Mouse (Mus musculus) hindbrain, embryonic 13.5 days (tissue): ENCODE measurements around the gene Nsg2. TPM values are rescaled to one million over a fixed set of nuclear protein-coding genes. Genes with fewer than 3 reads are reported as not detected.

Experiments used
- ATAC-seq: fragments of 200-750 bp; cut with Nextera tagmentation; 2 replicates; pipeline ENCODE4 v1.8.0; 2017; ENCODE audit warnings: moderate TSS enrichment; ENCODE audit not compliant: low FRiP score
- H3K27ac ChIP-seq: fragments of 300-500 bp; sonication (generic); 2 replicates; pipeline ENCODE4 v1.5.1; 2015; ENCODE audit warnings: inconsistent platforms, mild to moderate bottlenecking, moderate library complexity
- H3K27me3 ChIP-seq: fragments of 300-500 bp; sonication (generic); 2 replicates; pipeline ENCODE4 v1.6.1; 2015; ENCODE audit warnings: mild to moderate bottlenecking, inconsistent platforms
- H3K36me3 ChIP-seq: fragments of 300-500 bp; sonication (generic); 2 replicates; pipeline ENCODE4 v1.6.1; 2015; ENCODE audit warnings: mild to moderate bottlenecking, inconsistent platforms
- H3K4me1 ChIP-seq: fragments of 300-500 bp; sonication (generic); replicated peaks from 2 replicates; pipeline ENCODE4 v1.6.1; 2015; ENCODE audit warnings: inconsistent platforms
- H3K4me2 ChIP-seq: fragments of 300-500 bp; sonication (generic); 2 replicates; pipeline ENCODE4 v1.6.1; 2015; ENCODE audit warnings: inconsistent platforms, mild to moderate bottlenecking, moderate library complexity
- H3K4me3 ChIP-seq: fragments of 300-500 bp; sonication (generic); 2 replicates; pipeline ENCODE4 v1.5.1; 2015; ENCODE audit warnings: mild to moderate bottlenecking, inconsistent platforms
- H3K9ac ChIP-seq: fragments of 300-500 bp; sonication (generic); 2 replicates; pipeline ENCODE4 v1.6.1; 2015; ENCODE audit warnings: mild to moderate bottlenecking, inconsistent platforms
- H3K9me3 ChIP-seq: fragments of 300-500 bp; sonication (generic); 2 replicates; pipeline ENCODE4 v1.6.1; 2016; ENCODE audit warnings: inconsistent platforms
- WGBS: fragments of 180-500 bp; shearing (Covaris S2); methylation state at CpG from one replicate; pipeline ENCODE4 v1.1.7; 2015; 5-methylcytosine and 5-hydroxymethylcytosine counted together
- polyA plus RNA-seq: library from polyadenylated mRNA; unstranded; fragments of >200 nt; fragmentation: Nextera tagmentation; extraction: Ambion mirVana; gene quantifications from 2 replicates; pipeline ENCODE4 v1.2.1, GENCODE M21; 2015

Nsg2 gene
- polyA plus RNA-seq, 1 experiment from 2014 or later = 461 TPM

- no peaks in the 10 kb centered on the region for H3K9me3 ChIP-seq
- WGBS = 68% methylated on average over 4 of the region's 4 CpGs
- H3K4me3 ChIP-seq = no peak overlapping the region
- H3K9ac ChIP-seq = no peak overlapping the region
- peaks cover 86% of the 10 kb centered on the region for H3K4me1 ChIP-seq
- no peak for ATAC-seq
- H3K4me2 ChIP-seq = no peak overlapping the region
- peak overlapping the region; percentile 70 for H3K27ac ChIP-seq
- H3K27me3 ChIP-seq = no peaks in the 10 kb centered on the region
- peaks cover 50% of the 10 kb centered on the region for H3K36me3 ChIP-seq
Measured at GRCm38 (mm10) chr11:32018201-32018600, 17.9 kb downstream of the Nsg2 start.

- peaks cover 90% of the 10 kb centered on the region for H3K4me1 ChIP-seq
- peak overlapping the region; percentile 82 for H3K27ac ChIP-seq
- H3K36me3 ChIP-seq = peaks cover 39% of the 10 kb centered on the region
- 19% methylated on average over 8 of the region's 8 CpGs for WGBS
- peak overlapping the region; percentile 58; the same call in 1 of the 2 replicates for H3K9ac ChIP-seq
- H3K4me2 ChIP-seq = 0 out of 2 replicates have a peak overlapping the region, but pooled peaks have one; percentile 15
- no peaks in the 10 kb centered on the region for H3K9me3 ChIP-seq
- ATAC-seq = 0 out of 2 replicates have a peak, but pooled peaks have one; percentile 22
- H3K4me3 ChIP-seq = no peak overlapping the region
- no peaks in the 10 kb centered on the region for H3K27me3 ChIP-seq
Measured at GRCm38 (mm10) chr11:32020031-32020965, 20.0 kb downstream of the Nsg2 start.

- H3K4me1 ChIP-seq = peaks cover 84% of the 10 kb centered on the region
- H3K9ac ChIP-seq = peak overlapping the region; percentile 47; the same call in 1 of the 2 replicates
Measured at GRCm38 (mm10) chr11:32026634-32027033, 26.4 kb downstream of the Nsg2 start.

GRCm38 (mm10) chr11:32027474-32028342 lies 27.4 kb downstream of the Nsg2 start:
- Histone ChIP-seq H3K36me3 (peaks cover 28% of the 10 kb centered on the region), H3K4me1 (peaks cover 75% of the 10 kb centered on the region), H3K4me3 (no peak overlapping the region), H3K27ac (peak overlapping the region; percentile 88), H3K27me3 (no peaks in the 10 kb centered on the region), H3K9me3 (no peaks in the 10 kb centered on the region), H3K9ac (no peak overlapping the region), H3K4me2 (peak overlapping the region; percentile 34)
- peak; percentile 92 for ATAC-seq
- 29% methylated on average over 7 of the region's 7 CpGs for WGBS

More at GRCm38 (mm10) chr11:32026634-32027033, 26.4 kb downstream of the Nsg2 start:
- no peak overlapping the region for H3K4me2 ChIP-seq
- 61% methylated on average over 5 of the region's 5 CpGs for WGBS
- no peaks in the 10 kb centered on the region for H3K9me3 ChIP-seq
- no peak for ATAC-seq
- peaks cover 30% of the 10 kb centered on the region for H3K36me3 ChIP-seq
- H3K4me3 ChIP-seq = no peak overlapping the region
- H3K27ac ChIP-seq = peak overlapping the region; percentile 88
- no peaks in the 10 kb centered on the region for H3K27me3 ChIP-seq

GRCm38 (mm10) chr11:32028605-32029004 lies 28.3 kb downstream of the Nsg2 start:
- Histone ChIP-seq H3K4me1 (peaks cover 69% of the 10 kb centered on the region), H3K9me3 (no peaks in the 10 kb centered on the region), H3K27me3 (no peaks in the 10 kb centered on the region), H3K4me3 (no peak overlapping the region), H3K36me3 (peaks cover 26% of the 10 kb centered on the region), H3K27ac (peak overlapping the region; percentile 86), H3K4me2 (no peak overlapping the region), H3K9ac (no peak overlapping the region)
- 81% methylated on average over 3 of the region's 3 CpGs for WGBS
- ATAC-seq = no peak

GRCm38 (mm10) chr11:32029356-32029755 lies 29.1 kb downstream of the Nsg2 start:
- ATAC-seq = no peak
- Histone ChIP-seq H3K27me3 (no peaks in the 10 kb centered on the region), H3K4me3 (no peak overlapping the region), H3K4me1 (peaks cover 64% of the 10 kb centered on the region), H3K36me3 (peaks cover 22% of the 10 kb centered on the region), H3K9ac (no peak overlapping the region), H3K9me3 (no peaks in the 10 kb centered on the region), H3K27ac (peak overlapping the region; percentile 86), H3K4me2 (no peak overlapping the region)
- 80% methylated on average over 5 of the region's 5 CpGs for WGBS

GRCm38 (mm10) chr11:32031396-32031795 lies 31.1 kb downstream of the Nsg2 start:
- H3K27ac ChIP-seq = no peak overlapping the region
- no peak for ATAC-seq
- WGBS = 87% methylated on average over 4 of the region's 4 CpGs

GRCm38 (mm10) chr11:32032053-32032452 lies 31.8 kb downstream of the Nsg2 start:
- WGBS = 81% methylated on average over 9 of the region's 9 CpGs

More at GRCm38 (mm10) chr11:32031396-32031795, 31.1 kb downstream of the Nsg2 start:
- Histone ChIP-seq H3K9ac (no peak overlapping the region), H3K4me2 (no peak overlapping the region), H3K36me3 (peaks cover 19% of the 10 kb centered on the region), H3K27me3 (no peaks in the 10 kb centered on the region), H3K4me3 (no peak overlapping the region), H3K9me3 (no peaks in the 10 kb centered on the region), H3K4me1 (peaks cover 60% of the 10 kb centered on the region)

GRCm38 (mm10) chr11:32035831-32036230 lies 35.6 kb downstream of the Nsg2 start:
- H3K36me3 ChIP-seq = peaks cover 8% of the 10 kb centered on the region
- 77% methylated on average over 5 of the region's 5 CpGs for WGBS
- H3K4me1 ChIP-seq = peaks cover 49% of the 10 kb centered on the region
- H3K27me3 ChIP-seq = no peaks in the 10 kb centered on the region
- H3K4me3 ChIP-seq = no peak overlapping the region
- no peak for ATAC-seq
- no peak overlapping the region for H3K4me2 ChIP-seq
- H3K9me3 ChIP-seq = no peaks in the 10 kb centered on the region
- H3K27ac ChIP-seq = peak overlapping the region; percentile 60
- H3K9ac ChIP-seq = no peak overlapping the region

More at GRCm38 (mm10) chr11:32032053-32032452, 31.8 kb downstream of the Nsg2 start:
- Histone ChIP-seq H3K9me3 (no peaks in the 10 kb centered on the region), H3K27me3 (no peaks in the 10 kb centered on the region), H3K4me1 (peaks cover 53% of the 10 kb centered on the region), H3K36me3 (peaks cover 19% of the 10 kb centered on the region), H3K27ac (no peak overlapping the region), H3K4me2 (no peak overlapping the region), H3K4me3 (no peak overlapping the region), H3K9ac (no peak overlapping the region)
- ATAC-seq = no peak

- Histone ChIP-seq H3K9me3 (no peaks in the 10 kb centered on the region), H3K4me3 (no peak overlapping the region), H3K4me2 (no peak overlapping the region), H3K27ac (peak overlapping the region; percentile 77), H3K4me1 (peaks cover 68% of the 10 kb centered on the region), H3K27me3 (no peaks in the 10 kb centered on the region), H3K36me3 (peaks cover 22% of the 10 kb centered on the region), H3K9ac (no peak overlapping the region; the same call in 1 of the 2 replicates)
- 0 out of 2 replicates have a peak, but pooled peaks have one; percentile 21 for ATAC-seq
- 67% methylated on average over 4 of the region's 4 CpGs for WGBS
Measured at GRCm38 (mm10) chr11:32039656-32040055, 39.4 kb downstream of the Nsg2 start.

GRCm38 (mm10) chr11:32057389-32057788 lies 57.1 kb downstream of the Nsg2 start:
- Histone ChIP-seq H3K4me1 (peaks cover 37% of the 10 kb centered on the region), H3K4me2 (no peak overlapping the region), H3K9me3 (no peaks in the 10 kb centered on the region), H3K9ac (0 out of 2 replicates have a peak overlapping the region, but pooled peaks have one; percentile 6), H3K27me3 (no peaks in the 10 kb centered on the region), H3K4me3 (no peak overlapping the region), H3K27ac (peak overlapping the region; percentile 63), H3K36me3 (peaks cover 64% of the 10 kb centered on the region)
- WGBS = 51% methylated on average over 11 of the region's 11 CpGs
- ATAC-seq = peak; percentile 36; the same call in 1 of the 2 replicates
